ENCODE assay signal across 7 mouse cellular contexts in the genomic region with DNA sequence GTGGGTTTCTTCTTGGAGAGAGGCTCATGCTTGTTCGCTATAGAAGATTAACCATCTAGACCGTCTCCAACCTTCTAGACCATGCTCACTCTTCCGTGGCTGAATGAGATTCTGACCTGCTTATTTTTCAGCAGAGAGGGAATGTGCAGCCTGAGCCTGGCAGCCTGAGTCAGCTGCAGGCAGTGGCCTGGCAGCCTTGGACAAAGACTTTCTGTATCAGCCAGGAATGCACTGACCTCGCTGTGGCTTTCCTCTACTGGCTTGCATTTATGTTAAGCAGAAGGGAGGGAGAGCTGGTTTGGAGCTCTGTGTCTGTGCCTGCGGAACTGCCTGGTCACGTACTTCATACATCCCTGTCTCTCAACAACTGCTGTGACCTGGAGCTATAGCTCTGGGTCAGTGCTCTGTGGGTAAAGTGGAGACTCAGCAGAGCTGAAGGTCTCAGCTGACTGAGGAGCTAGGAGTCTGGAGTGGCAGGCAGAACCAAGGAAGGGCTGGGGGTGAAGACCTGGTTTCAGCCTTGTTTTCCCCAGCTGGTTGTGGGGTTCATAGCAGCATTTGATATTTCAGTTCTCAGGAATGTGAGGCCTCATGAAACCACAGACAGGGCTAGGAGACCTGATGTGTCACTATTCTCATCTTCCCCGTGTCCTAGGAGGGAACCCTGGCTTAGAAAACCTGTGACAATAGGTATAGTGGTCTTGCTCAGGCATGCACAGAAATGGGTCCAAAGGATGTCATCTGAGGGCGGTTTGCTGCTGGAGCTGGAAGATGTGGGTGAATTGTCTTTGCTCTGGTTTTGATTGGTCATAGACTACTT.
DNase-seq lines count a peak whose midpoint lies in the region; ATAC-seq lines count a peak whose summit lies in the region.

No protein-coding gene starts in this region.

- no peaks in the 10 kb centered on the region for H3K36me3 ChIP-seq in hindbrain, embryonic 16.5 days (ENCODE audit: control insufficient read depth, insufficient read depth, low read length)

- peak; percentile 90 for ATAC-seq in hindbrain, embryonic 16.5 days

- 0 out of 2 replicates have a peak overlapping the region, but pooled peaks have one; percentile 25 for H3K27ac ChIP-seq in hindbrain, embryonic 16.5 days (ENCODE audit: low read depth, low read length)

- H3K9me3 ChIP-seq in hindbrain, embryonic 16.5 days (ENCODE audit: control insufficient read depth, low read length), result no peaks in the 10 kb centered on the region

- no peak overlapping the region for H3K4me3 ChIP-seq in hindbrain, embryonic 16.5 days (ENCODE audit: low read length)

- H3K9ac ChIP-seq in hindbrain, embryonic 16.5 days (ENCODE audit: low read depth, low read length), result peak overlapping the region; percentile 4; the same call in 1 of the 2 replicates

- H3K4me2 ChIP-seq in hindbrain, embryonic 16.5 days (ENCODE audit: low read length), result no peak overlapping the region

- WGBS in hindbrain, embryonic 16.5 days, result 40% methylated on average over 8 of the region's 8 CpGs

- H3K4me1 ChIP-seq in hindbrain, embryonic 16.5 days (ENCODE audit: control insufficient read depth, insufficient read depth, low read depth, low read length), result peaks cover 7% of the 10 kb centered on the region

- peak; percentile 46 to 49 for DNase-seq in right cerebral cortex, postnatal 10 days (ENCODE audit: low spot score in 2 of 2)
- no peak for DNase-seq in right cerebral cortex, adult 2 months (ENCODE audit: low spot score in 2 of 2)
- DNase-seq in embryo, embryonic 11 days, result peak; percentile 67
- DNase-seq in mesoderm, embryonic 11.5 days (ENCODE audit: low read depth, low spot score), result peak; percentile 71
- no peak for DNase-seq in thymus, postnatal 14 days
- no peak for DNase-seq in B cell, adult 2 months

- no peaks in the 10 kb centered on the region for H3K27me3 ChIP-seq in hindbrain, embryonic 16.5 days (replicated peaks; ENCODE audit: control insufficient read depth, insufficient read depth, low read length)

Comparison
In these comparisons a context has a peak if more than half of its experiments do, and no peak if none do; other contexts are left out.
1. DNase-seq: peak in right cerebral cortex, postnatal 10 days (2 of 2), embryo, embryonic 11 days (single experiment) and mesoderm, embryonic 11.5 days (single experiment); none in right cerebral cortex, adult 2 months (0 of 2), thymus, postnatal 14 days (single experiment) and B cell, adult 2 months (0 of 2).